Mouse (Mus musculus): ENCODE measurements around the gene Ptprd. TPM values are rescaled to one million over a fixed set of nuclear protein-coding genes. Genes with fewer than 3 reads are reported as not detected.

The Ptprd gene
- polyA plus RNA-seq, 1 experiment: 4.5 TPM

DNA sequence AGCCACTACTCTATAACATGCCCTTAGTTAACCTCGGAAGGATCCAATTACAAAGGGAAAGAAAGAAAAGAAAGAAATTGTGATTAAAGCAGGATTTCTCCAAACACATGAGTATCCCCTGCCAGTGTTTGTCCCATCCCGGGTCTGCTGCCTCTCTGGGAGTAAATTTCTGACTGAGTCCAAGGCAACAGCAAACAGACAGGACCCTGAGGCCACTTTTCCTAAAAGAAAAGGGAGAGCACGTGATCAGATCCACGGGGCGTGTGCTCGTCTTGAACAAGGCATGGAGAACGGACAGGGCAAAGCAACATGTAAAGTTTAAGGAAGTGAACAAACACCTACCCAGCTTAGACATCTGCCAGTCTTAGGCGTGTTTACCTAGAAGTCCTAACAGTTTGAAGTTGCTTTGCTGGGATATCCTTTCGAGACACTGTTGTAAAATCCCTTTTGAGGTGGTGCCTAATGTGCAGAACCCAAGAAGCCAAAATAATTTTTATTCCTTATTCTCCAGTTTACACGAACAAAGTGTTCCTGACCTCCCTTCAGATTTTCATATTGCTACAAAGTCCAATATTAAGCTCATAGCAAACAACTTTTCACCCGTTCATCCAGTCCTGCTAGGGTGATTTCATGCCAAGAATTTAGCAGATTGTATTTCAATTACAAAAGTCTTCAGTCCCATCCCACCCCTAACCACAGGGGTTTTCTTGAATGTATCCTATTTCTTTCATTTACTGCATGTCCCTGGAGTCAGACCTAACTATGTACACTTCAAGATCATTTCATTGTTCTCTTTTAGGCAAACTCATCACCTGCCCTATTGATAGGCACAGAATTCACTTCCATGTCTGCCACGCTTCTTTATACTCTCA, 1921.9 kb downstream of the Ptprd start:
- no peak for DNase-seq (ENCODE audit: low read depth, low spot score)
- WGBS: 31% methylated on average over 12 of the region's 12 CpGs

DNA sequence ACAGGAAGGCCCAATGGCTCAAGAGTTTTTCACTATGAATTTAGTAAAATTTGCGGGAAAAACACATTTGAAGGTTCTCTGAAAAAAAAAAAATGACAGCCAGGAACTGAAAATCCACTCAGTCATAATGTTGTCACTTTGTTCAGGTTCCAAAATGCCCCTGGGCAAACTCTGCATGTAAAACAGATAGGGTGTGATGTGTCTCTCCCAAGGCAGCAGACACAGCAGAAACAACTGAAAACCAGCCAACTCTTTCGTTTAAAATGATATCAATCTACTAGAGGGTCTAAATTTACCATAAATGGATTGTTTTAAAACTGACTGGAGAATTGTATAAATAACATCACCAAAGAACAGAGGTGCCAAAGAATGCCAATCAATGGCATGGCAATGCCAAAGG, 1925.7 kb downstream of the Ptprd start:
- 70% methylated on average over 2 of the region's 2 CpGs for WGBS
- DNase-seq (ENCODE audit: low read depth, low spot score): no peak

DNA sequence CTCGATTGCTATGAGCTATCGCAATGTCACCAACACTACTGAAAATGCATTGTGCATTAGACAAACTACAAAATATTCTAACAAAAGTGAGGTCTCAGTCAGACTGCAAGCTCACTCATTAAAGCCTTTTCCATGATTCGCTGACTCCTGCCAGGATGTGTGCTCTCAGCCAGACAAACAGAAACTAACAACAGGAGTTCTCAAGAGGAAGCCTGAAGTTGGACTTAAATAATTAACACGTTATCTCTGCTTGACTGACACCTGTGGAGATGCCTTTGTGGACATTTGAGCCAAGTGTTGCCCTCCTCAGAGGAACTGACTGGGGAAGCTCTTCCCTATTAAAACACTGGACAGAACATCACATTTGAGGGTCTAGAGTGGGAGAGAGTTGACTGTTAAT, 1928.9 kb downstream of the Ptprd start:
- 60% methylated on average over 4 of the region's 4 CpGs for WGBS
- no peak for DNase-seq (ENCODE audit: low read depth, low spot score)

DNA sequence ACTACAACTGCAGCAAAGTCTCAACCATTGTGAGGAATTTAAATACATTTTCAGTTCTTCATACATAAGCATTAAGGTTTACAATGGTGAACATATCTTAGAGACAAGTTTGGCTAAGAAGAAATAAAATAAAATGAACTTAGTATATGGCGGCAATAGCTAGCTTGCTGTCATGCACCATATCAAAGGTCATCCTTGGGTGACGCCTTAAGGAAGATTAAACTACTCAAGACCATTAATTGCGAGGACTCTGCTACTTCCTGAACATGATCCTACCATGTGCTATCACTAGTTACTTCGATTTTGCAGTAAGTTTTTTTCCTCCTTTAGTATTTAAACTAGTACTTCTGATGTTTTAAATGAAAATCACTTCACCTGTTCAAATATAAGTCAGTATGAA, 1949.0 kb downstream of the Ptprd start:
- 62% methylated on average over 4 of the region's 4 CpGs for WGBS
- no peak for DNase-seq (ENCODE audit: low read depth, low spot score)

DNA sequence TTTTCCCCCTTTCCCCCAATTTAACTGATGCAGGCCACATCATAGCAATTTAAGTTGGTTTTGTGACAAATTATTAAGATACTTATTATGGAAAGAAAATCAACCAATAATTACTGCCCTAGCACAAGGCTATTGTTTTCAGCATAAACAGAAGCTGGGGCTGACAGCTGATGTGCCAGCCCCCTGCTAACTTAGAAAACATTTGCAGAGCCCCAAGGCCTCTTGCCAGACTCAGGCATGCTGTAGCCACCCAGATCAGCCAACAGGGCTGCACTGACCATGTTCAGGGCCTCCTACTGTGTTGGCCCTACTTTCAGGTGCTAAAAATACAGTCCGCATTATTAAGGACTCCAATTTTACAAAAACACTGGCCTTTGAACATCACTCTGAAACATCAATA, 1951.1 kb downstream of the Ptprd start:
- WGBS: 98% methylated on average over 1 of the region's 1 CpGs
- no peak for DNase-seq (ENCODE audit: low read depth, low spot score)

DNA sequence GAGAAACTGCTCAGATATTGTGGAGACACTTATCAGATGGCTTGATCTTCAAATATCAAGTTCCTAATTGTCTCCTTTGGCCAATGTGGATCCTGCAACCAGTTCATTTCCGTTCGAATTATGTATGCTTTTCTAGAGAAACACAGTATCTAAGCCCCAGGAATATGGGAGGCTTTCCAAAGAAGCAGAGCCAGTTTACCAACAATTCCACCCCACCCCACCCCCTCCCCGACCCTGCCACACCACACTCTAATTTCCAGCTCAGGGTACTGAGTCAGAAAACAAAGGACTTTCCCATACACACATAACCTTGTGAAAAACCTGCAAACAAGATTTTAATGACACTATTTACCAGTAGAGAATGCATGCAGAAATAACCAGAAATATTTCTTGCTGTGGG, 1951.5 kb downstream of the Ptprd start:
- WGBS: 70% methylated on average over 3 of the region's 3 CpGs
- DNase-seq (ENCODE audit: low read depth, low spot score): no peak

DNA sequence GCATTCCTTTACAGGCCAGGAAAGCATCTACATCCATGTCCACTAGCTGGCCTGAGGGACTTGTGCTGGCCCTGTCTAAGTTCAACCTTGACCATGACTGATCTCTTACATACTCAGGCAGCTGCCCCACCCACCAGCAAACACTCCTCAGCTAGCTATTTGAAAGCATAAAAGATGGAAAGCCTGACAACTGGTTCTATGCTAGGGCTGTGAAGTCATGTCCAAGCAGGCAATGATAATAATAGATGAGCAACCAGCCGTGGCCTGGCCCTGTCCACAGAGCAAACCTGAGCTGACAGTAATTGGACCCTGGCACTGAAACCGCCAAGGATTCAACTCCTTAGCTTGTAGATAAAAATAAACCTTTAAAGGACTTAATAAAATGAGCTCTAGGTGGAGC, 1952.1 kb downstream of the Ptprd start:
- 55% methylated on average over 2 of the region's 2 CpGs for WGBS
- DNase-seq (ENCODE audit: low read depth, low spot score): no peak

DNA sequence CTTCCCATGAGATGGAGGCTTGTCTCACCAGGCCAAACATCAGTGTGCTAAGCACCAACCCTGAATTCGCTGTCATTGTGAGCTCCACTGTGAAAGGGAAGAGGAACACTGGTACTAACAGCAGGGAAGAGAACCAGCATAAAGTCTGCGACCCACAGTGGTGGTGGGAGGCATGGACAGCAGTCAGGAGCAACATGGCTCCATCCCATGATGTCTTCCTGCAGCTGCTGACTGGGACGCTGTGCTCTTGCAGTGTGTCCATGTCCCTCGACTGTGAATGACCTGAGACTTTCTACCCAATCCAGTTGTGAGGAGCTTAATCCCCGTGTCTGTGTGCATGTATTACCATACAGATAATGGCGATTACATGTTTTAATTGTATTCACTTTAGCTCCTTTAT, 1967.4 kb downstream of the Ptprd start:
- 85% methylated on average over 6 of the region's 6 CpGs for WGBS
- no peak for DNase-seq (ENCODE audit: low read depth, low spot score)

DNA sequence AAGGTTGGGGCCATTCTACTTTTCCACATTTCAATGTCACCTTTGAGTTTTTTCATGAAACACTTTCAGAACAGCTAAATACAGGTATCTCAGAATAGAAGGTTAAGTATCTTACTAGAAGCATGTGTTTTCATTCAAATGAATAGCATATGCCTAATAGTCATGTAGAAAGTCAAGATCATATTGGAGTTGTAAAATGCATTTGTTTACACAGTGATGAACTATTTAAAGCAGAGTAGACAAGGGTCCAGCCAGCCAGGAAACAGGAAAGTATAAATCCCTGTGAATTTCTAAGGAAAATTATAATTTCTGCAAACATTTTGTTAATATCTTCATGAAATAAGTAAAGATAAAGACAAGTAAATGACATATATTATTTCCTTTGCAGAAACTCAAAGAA, 1970.2 kb downstream of the Ptprd start:
- DNase-seq (ENCODE audit: low read depth, low spot score): no peak

DNA sequence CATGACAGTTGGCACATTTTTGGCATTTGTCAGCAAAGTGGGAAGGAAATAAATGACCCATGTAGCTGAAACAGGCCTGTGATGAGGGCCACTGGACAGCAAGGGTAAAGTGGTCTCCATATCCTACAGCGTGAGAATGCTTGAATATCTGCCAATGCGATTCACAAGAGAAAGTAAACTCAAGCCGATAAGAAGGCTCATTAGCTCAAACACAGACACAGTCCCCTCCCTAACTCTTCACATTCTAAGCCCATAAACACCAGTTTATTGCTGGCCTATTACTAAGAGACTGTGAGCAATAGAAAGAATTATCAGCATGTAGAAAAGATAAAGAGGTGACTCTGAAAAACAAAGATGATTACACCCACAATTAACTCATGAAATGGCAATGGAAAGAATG, 1970.6 kb downstream of the Ptprd start:
- 14% methylated on average over 3 of the region's 3 CpGs for WGBS
- no peak for DNase-seq (ENCODE audit: low read depth, low spot score)

DNA sequence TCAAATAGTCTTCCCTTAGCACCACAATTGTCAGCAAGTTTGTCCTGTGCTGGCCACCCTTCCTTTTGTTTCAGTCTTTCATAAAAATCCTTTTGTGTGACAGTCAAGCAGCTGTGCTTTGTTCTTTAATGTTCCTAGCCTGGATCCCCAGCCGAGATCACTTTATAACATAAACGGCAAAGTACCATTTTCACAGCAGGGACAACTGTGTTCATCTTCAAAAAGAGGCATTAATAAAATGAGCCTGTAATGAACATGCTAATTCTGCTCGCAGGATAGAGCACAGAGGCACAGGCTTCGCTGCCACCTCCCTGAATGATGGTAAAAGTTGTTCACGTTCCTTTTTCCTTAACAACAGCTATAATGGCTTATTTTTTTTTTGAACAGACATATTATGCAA, 1972.7 kb downstream of the Ptprd start:
- DNase-seq (ENCODE audit: low read depth, low spot score): no peak
- WGBS: 76% methylated on average over 5 of the region's 5 CpGs

DNA sequence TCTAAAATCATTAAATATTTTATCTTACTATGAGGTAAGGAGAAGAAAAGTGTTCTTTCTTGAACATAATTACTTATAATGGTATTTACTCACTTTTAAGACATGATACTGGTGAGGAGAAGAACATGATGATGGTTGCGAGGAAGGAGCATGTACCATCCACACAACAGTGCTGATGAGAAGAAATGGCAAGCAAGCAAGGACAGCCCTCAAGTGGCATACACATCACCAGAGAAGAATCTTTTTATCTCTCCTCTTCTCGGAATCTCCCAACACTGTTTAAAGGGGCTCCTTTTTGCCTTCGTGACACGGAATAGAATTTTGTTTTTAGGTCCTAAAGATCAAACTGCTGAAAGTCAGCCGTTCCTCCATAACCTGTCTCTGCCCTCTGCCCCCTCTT, 1973.2 kb downstream of the Ptprd start:
- DNase-seq (ENCODE audit: low read depth, low spot score): no peak
- 87% methylated on average over 5 of the region's 5 CpGs for WGBS

DNA sequence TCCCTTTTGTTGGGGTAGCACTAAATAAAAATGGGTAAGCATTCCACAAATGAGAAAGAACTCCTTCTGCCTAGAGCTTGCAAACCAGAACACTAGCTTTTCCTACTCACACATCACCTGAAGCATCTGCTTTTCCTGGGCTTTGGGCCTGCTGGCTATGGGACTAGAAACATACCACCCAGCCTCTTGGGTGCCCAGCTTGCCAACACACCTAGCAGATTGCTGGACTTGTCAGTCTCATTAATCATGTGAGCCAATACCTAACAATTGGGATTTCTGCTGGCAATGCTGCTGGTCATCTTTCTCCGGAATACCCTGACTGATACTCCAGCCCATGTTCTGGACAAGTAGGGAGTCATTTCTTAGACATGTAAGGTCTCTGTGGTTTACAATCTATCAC, 1973.9 kb downstream of the Ptprd start:
- 93% methylated on average over 1 of the region's 1 CpGs for WGBS
- DNase-seq (ENCODE audit: low read depth, low spot score): no peak

DNA sequence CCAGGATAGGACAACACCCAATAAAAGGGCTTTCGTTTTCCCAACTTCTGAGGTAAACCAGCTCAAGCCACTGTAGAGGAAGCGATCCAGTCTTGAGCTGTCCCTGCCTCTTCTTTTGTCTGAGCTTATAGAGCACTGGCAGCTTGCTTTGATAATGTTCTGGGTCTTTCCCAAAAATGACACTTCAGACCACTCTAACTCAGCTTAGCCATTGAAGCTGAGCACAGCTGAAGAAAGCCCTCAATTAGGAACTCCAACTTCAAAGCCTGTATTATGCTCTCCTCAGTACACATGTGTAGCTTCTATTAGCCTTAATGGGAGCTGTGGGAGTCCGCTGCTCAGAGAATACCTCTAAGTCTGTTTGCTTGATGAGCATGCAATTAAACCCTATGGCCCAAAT, 1988.0 kb downstream of the Ptprd start:
- DNase-seq (ENCODE audit: low read depth, low spot score): no peak
- whole genome bisulfite sequencing: 94% methylated on average over 3 of the region's 3 CpGs

DNA sequence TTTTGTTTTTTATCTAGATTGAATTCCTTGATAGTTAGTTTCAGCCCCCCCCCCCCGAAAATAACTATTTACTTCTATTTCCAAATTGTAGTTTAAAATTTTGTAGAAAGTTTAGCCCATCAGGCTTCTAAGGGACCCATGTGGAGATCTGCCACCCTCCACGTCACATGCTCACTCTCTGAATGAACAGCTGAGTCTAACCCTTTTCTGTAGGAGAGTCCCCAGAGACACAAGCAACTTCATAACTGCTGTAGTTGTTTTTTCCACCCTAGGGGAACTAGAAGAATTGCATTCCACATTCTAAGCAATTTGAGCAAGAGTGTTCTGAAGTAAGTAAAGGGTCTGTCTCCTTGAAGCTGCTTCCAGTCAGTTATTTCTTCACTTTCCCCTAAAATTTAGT, 1989.2 kb downstream of the Ptprd start:
- DNase-seq (ENCODE audit: low read depth, low spot score): no peak
- 75% methylated on average over 2 of the region's 2 CpGs for WGBS

DNA sequence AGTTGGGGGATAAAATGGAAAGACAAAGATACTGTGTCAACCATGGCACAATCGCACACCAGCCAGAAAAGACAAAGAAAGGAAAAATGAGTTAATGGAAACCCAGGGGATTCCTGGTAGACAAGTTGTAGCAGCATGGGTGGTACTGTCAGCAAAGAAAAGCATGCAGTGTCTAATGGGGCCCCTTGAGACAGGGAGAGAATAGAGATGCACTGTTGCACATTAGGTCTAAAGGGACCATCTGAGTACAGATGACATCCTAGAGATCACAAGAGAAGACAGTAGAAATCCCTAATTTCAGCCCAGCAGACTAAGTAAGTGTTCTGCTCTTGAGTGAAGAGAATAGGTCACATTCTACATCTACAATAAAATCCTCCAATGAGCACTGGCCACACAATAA, 1993.7 kb downstream of the Ptprd start:
- DNase-seq (ENCODE audit: low read depth, low spot score): no peak
- 94% methylated on average over 1 of the region's 1 CpGs for WGBS

DNA sequence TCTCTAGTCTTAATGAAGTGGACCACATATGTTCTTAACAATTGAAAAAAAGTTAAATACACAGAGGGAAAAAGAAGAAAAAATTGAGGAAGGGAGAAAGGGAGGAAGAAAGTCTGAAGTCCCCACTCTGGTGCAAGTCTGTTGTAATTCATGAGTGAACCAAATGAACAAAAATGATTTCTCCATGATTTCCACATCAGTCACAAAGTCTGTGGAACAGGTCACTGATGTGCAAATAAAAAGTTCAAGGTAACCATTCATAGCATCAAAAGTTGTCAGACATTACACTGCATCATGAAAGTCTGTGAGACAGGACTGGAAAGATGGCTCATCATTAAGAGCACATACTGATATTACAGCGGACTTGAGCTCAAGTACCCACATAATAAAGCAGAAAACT, 1996.6 kb downstream of the Ptprd start:
- DNase-seq (ENCODE audit: low read depth, low spot score): no peak
- WGBS: 93% methylated on average over 1 of the region's 1 CpGs

DNA sequence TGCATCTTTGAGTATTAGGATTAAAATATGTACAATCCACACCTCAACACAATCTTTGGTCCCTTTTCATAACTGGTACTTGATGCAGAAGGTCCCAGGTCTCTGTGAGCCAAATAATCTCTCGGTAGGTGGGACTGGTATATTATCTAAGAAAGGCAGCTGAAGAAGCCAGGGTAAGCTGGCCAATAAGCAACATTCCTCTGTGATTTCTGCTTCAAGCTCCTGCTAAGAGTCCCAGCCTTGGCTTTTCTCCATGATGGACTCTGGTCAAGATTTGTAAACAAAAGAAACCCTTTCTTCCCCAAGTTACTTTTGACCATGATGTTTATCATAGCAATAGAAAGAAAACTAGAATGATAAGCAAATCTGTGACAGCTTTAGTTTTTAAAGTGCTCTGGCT, 2012.4 kb downstream of the Ptprd start:
- WGBS: 31% methylated on average over 1 of the region's 1 CpGs
- DNase-seq (ENCODE audit: low read depth, low spot score): no peak

DNA sequence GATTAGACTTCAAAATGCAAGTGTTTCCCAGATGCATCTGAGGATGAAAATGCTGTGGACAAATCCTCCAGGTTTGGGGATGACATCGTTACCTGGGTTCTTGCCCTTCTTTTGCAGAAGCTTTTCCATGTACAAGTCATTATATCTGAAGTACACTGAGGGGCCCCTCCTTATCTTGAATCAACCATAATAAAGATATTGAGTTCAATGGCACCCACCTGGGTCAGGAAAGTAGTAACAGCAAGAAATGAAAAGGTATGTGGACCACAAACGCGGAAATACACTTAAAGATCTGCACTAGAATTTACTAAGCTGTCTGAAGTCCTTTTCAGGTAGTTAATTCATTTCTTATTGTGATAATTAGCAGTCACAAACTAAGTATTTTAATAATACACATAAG, 2017.0 kb downstream of the Ptprd start:
- no peak for DNase-seq (ENCODE audit: low read depth, low spot score)
- 68% methylated on average over 3 of the region's 3 CpGs for WGBS

DNA sequence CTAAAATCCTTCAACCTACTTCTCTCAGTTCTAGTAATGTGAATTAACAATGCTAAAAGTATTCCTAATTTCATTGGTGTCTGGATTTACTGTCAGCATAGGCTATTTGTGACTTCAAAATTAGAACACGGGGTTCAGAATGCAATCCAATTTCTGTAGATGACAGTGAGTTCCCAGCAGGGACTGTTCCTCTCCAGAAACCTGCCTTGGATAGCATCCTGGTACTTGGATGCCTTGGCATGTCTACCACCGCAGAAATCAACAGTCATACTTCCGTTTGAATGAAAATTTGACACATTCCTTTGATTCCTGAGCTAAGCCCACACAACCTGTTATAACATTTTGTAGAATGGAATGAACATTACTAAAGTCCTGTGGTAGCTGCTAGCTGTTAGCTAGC, 2018.3 kb downstream of the Ptprd start:
- WGBS: 89% methylated on average over 3 of the region's 3 CpGs
- DNase-seq (ENCODE audit: low read depth, low spot score): no peak

DNA sequence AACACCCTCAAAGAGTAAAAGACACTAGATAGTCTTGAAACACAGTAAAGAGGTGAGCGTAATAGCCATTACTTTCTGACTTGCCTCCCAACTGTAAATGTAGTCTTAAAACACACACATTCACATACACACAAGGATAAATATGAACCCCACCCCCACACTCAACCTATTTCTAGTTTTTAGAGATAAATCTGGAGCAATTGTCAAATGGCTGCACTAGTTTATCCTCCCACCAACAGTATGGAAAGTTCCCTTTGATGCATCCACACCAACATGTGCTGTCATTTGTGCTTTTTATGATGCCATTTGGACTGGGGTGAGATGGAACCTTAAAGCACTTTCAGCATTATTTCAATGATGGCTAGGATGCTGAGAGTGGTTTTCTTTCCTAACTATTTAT, 2019.7 kb downstream of the Ptprd start:
- 96% methylated on average over 1 of the region's 1 CpGs for WGBS
- DNase-seq (ENCODE audit: low read depth, low spot score): no peak

DNA sequence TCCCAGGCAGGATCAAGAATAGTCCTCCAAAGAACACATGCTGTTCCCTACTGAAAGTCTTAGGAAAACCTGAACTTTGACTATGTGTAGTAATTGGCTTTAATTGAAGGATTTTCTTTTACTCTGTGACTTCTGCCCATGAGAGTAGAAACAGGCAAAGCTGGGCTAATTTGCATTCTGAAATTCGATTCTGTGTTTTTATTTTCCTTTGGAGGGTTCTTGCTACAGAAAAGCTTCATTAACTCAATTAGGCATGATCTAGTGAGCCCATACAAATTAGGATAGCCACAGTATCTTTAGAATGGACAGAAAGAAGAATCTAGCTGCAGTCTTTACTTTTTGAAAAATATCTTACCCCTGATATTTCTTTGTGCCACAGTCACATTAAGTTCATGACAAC, 2021.0 kb downstream of the Ptprd start:
- DNase-seq (ENCODE audit: low read depth, low spot score): no peak
- 53% methylated on average over 1 of the region's 1 CpGs for WGBS
